Mouse (Mus musculus): ENCODE measurements at regions not wholly inside any gene's neighbourhood (a gene's known extent, or its start where the extent isn't known, plus 50 kb on each side); places are given as distances from the start of the nearest gene placed in this dataset.

GRCm38 (mm10) chr12:107154668-107155067 lies 333.8 kb upstream of the 3110018I06Rik start:
- no peak for TF ChIP-seq GATA1 (IDR thresholded peaks at IDR 0.05; ENCODE audit: borderline replicate concordance, low read length)
- TF ChIP-seq FLI1 (IDR thresholded peaks at IDR 0.05; ENCODE audit: low read length), result no peak
